Mouse (Mus musculus) layer of hippocampus, postnatal 10 days (tissue): ENCODE data around the gene Prkab1. TPM values are rescaled to one million over a fixed set of nuclear protein-coding genes. Genes with fewer than 3 reads are reported as not detected.

Experiments used
- DNase-seq, 2 experiments: peaks; one replicate each; pipeline ENCODE4 v3.0.0; 2021; ENCODE audit warnings: low spot score in 2 of 2
- long read RNA-seq: library from polyadenylated mRNA; stranded (forward); transcript quantifications from one replicate; pipeline ENCODE4 v2.0.0, GENCODE M21; 2023
- total RNA-seq, 2 experiments: library from RNA; stranded (reverse); gene quantifications; 2 replicates each; pipeline ENCODE4 v1.2.3; 2021

Prkab1 gene
- total RNA-seq = 10 to 100 TPM; 22.8 to 26.9 TPM
- long read RNA-seq, transcript Prkab1-202 (8 exons, 2,026 nt) = major isoform, 15 of 23 reads
- long read RNA-seq, partial matches to known transcripts = 2 of 23 reads
- long read RNA-seq, other reads (novel, unspliced or antisense) = 1 of 23 reads

GRCm38 (mm10) chr5:116024327-116024739 lies at the start of gene Prkab1:
Gene Prkab1 (minus strand): TSS chr5:116024508.
- peak; percentile 84 to 90 for DNase-seq

DNA sequence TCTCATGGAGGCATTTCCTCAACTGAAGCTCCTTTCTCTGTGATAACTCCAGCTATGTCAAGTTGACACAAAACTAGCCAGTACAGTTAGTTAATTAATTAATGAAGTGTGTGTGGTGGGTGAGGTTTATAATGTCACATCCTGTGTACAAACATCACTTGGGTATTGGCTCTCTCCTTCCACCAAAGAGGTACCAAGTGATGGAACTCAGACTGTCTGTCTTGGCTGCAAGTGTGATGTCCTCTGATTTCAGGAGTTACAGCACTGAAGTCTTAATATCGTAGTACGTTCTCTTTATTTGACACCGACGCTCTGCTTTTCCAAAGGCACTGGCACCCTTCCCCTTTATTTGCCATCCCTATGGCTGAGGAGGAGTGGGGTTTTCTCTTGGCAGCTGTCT lies 45.3 kb upstream of the Prkab1 start:
- DNase-seq = no peak

GRCm38 (mm10) chr5:116052826-116053225 lies 28.5 kb upstream of the Prkab1 start:
- no peak for DNase-seq

DNA sequence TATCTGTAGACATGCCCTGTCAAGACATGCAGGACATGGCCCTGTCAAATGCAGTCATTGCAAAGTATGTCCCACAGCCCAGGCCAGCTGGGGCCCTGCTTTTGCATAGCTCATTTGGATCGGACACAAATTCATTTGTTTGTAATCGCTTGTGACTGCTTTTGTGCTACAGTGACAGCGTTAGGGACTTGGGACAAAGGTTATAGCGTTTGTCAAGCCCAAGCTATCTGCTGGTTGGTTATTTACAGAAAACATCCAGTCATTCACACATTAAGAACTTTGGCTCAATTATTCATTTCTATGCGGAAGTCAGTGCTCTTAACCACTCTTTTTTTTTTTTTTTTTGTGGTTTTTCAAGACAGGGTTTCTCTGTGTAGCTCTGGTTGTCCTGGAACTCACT lies 27.9 kb upstream of the Prkab1 start:
- DNase-seq = no peak

DNA sequence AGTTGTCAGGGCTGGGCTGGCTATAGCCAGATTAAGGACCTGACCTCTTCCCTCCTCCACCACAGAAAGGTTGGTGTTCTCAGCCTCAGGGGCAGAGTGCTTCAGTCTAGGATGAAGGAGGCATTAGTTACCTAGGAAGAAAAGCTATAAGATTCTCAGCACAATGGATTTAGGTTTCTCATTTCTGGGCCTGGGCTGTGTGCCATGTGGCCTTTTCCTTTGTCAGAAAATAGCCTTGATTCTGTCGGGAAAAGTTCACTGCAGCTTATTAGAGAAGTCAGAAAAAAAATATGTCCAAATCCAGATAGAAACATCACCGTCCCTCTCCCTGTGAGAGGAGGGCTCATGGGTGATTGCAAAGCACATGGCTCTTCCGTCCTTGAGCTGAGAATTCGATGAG lies 25.5 kb upstream of the Prkab1 start:
- DNase-seq = no peak

DNA sequence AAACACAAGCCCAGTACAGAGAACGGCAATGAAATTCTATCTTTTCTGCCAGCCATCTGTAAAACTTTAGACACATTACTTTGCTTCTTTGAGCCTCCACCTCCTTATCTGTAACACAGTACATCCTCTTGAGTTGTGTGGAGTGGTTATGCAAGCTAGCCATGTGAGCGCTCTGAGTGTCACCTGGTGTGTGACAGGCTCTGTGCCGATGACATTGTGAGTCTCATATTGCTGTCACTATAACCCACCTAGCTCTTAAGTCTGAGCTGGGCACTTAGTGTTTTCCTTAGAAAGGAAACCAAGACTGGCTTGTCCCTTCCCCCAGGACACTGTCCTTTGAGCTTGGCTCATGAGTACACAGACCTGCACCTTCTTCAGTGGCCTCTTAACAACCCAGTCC lies 24.0 kb upstream of the Prkab1 start:
- no peak for DNase-seq

DNA sequence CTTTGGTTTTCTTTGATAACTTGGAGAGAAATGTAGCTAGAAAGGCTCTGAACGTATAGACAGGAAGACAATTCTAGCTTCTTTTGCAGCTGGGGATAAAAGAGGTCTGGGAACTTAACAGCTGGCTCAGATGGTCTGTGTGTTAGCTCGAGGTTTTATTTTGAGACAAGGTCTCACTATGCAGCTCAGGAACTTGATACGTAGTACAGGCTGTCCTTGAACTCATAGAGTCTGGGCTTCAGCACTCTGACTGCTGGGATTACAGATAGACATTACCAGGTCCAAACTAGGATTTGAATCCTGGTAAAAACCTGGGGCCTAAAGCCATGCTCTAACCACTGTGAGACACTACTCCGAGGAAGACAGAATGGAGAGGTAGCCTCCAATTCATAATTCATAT lies 21.9 kb upstream of the Prkab1 start:
- no peak for DNase-seq

DNA sequence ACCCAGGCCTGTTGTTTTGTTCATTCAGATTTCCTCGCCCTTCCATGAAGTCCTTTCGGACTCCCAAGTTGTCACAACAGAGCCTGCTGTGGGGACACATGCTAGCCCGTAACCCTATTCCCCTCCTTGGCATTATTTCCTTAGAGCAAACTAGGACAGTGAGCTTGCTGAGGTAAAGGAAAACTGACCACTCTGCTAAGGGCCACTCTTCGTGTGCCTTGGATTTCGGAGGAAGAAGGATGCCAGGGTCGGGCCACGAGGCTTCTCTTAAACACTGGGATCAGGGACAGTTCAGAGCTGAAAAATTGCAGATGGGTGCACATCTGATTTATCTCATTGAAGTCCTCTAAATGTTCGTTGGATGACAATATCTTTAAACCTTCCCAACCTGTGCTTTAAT lies 21.3 kb upstream of the Prkab1 start:
- DNase-seq = no peak

DNA sequence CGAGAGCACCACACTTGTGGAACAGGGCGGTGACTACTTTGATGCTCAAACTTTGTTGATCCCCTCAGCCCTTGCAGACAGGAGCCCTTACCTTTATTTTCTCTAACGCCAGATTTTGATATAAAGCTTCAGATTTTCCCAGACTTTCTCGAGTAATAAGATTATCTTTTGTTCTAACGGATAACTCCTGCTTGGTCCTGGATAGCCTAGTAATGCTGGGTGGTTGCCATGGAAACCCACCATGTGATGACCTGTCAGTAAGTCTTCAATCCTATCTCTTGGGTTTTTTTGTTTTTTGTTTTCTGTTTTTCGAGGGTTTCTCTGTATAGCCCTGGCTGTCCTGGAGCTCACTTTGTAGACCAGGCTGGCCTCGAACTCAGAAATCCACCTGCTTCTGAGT lies 17.9 kb upstream of the Prkab1 start:
- no peak for DNase-seq

GRCm38 (mm10) chr5:116039706-116040105 lies 15.4 kb upstream of the Prkab1 start:
- no peak for DNase-seq

DNA sequence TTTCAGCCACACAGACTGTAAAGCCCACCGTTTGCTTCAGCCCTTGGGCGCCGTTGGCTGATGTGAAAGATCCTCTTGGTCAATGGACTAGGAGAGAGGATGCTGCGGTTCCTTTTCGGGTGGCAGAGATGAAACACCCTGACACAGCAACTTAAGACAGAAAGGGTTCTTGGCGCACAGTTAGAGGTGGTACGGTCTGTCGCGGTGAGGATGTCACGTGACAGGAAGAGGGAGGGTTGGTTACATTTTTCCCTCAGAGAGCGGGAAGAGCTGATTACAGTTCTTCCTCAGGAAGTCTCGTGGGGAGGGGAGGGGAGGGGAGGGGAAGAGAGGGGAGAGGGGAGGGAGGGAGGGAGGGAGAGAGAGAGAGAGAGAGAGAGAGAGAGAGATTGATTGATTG lies 13.4 kb upstream of the Prkab1 start:
- DNase-seq = no peak

- DNase-seq = no peak
These were observed 12.2 kb upstream of the Prkab1 start for GRCm38 (mm10) chr5:116036465-116036864.

DNA sequence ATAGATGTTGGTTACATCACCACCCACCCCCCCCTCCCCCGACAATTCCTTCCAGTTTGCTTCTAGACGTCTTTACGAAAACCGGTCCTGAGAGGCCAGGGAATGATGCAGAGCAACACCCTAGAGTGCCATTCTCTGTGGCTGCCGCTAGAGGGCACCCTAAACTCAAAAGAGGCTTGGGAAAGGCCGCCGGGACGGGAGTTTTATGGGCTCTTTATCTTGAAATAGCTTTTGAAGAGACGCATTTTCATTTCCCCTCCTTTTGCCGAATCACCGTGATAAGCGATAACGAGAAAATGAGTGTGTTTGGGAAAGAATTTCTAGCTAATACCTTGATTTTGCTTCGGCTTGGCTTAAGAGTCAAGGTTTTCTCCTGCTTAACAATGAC lies 6.9 kb upstream of the Prkab1 start:
- peak; percentile 79 to 86 for DNase-seq

- DNase-seq = no peak
These were observed 6.4 kb upstream of the Prkab1 start for GRCm38 (mm10) chr5:116030566-116031189.

- DNase-seq = no peak
These were observed 4.8 kb upstream of the Prkab1 start for GRCm38 (mm10) chr5:116029071-116029470.

DNA sequence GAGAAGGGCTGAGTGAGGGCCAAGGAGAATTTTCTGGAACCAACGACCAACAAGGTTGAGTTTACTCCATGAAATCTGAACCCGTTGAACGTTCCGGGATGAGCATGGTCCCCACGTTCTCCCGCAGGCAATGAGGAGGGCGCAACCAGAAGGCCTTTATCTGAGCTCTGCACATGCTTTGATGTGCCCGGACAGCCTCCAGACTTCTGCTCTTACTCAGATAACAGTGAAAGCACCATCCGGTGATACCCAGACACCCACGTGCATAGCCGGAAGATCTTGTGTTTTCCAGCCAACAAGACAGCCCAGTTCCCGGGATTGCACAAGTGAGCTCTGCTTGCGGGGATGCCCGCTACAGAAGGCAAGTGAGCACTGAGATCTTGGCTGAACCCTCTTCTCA lies 2.3 kb upstream of the Prkab1 start:
- DNase-seq = no peak

- no peak for DNase-seq
These were observed 1.8 kb upstream of the Prkab1 start for GRCm38 (mm10) chr5:116026107-116026506.

GRCm38 (mm10) chr5:116023821-116024284 lies 455 bp downstream of the Prkab1 start:
- DNase-seq = peak in 1 of 2 experiments; percentile 23

- DNase-seq = peak; percentile 36 to 59
These were observed 1.1 kb downstream of the Prkab1 start for GRCm38 (mm10) chr5:116023251-116023661.

DNA sequence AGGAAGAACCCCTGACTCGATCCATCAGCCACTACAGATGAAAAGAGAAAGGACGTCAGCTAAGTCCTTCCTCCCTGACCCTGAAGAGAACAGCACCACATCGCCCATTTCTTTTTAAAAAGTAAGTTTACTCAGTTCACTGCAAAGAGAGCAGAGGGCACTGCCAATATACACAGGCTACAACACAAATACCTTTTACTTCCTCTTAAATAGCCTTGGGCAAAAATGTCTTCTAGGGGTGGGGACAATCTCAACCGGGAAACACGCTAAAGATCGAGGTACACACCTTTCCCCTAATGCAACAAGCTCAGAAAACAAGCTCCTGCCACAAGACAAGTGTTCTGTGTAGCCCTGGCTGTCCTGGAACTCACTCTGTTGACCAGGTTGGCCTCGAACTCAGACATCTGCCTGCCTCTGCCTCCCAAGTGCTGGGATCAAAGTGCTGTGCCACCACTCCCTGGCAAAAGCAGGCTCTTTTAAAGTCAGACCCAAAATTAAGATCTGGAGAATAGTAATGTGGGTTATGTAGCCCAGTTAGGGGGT lies 1.6 kb downstream of the Prkab1 start:
- no peak for DNase-seq

GRCm38 (mm10) chr5:116022131-116022530 lies 2.2 kb downstream of the Prkab1 start:
- DNase-seq = no peak

DNA sequence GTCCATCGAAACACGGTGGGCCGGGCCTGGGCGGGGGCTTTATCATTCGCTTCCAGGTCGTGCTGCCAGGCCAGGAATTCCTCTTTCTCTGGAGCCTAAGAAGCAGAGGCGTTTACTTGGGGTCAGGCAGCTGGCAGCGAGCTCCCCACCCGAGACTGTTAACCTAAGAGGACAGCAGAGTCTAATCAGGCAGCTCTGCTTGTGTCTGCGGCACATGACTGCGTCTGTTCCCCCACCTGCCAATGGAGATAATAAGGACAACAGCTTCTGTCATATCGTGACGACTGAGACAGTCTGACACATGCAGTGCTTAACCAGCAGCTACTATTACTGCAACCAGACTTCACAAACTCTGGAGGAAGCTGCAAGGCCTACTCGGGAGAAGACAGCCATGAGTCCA lies 2.8 kb downstream of the Prkab1 start:
- no peak for DNase-seq

DNA sequence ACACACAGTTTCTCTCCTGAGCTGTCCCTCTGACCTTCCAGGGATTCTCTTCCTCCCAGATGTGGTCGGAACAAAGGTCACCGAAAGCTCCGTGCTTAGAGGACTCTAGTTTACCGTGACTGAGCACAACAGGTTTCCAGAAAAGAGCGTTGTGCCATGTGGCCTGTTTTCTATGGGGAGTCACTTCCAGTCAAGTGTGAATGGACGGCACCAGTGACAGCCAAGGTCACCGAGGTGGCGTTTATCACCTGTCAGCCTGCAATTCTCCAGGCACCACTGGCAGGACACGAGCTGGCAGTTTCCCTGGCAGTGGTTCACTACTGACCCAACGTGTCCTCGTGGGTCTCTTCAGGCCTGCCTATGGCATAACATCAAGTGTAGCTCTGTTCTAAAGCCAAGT lies 4.9 kb downstream of the Prkab1 start:
- DNase-seq = no peak
